Mouse (Mus musculus): ENCODE data around the gene Nfu1. TPM values are rescaled to one million over a fixed set of nuclear protein-coding genes. Genes with fewer than 3 reads are reported as not detected.

The Nfu1 gene
- polyA plus RNA-seq, 1 experiment from 2014 or later, result 75.6 TPM

- H3K9me3 ChIP-seq (ENCODE audit: control insufficient read depth), result no peaks in the 10 kb centered on the region
- no peaks in the 10 kb centered on the region for H3K27me3 ChIP-seq (replicated peaks; ENCODE audit: control insufficient read depth, insufficient read depth, low read length)
- no peak for ATAC-seq
- no peak overlapping the region for H3K27ac ChIP-seq (ENCODE audit: low read depth, low read length)
- H3K4me1 ChIP-seq (replicated peaks; ENCODE audit: control insufficient read depth, insufficient read depth, low read length), result no peaks in the 10 kb centered on the region
- H3K36me3 ChIP-seq (ENCODE audit: control insufficient read depth, insufficient read depth), result peaks cover 73% of the 10 kb centered on the region
- TF ChIP-seq CTCF (IDR thresholded peaks at IDR 0.05; ENCODE audit: low read depth), result no peak
- 94% methylated on average over 10 of the region's 10 CpGs for WGBS
- H3K9ac ChIP-seq (ENCODE audit: low read depth, low read length), result no peak overlapping the region
- H3K4me2 ChIP-seq (replicated peaks; ENCODE audit: low read depth), result no peak overlapping the region
- no peak overlapping the region for H3K4me3 ChIP-seq (ENCODE audit: low read depth, low read length)
Observed at GRCm38 (mm10) chr6:87051886-87052425, 42.9 kb downstream of the Nfu1 start.

DNA sequence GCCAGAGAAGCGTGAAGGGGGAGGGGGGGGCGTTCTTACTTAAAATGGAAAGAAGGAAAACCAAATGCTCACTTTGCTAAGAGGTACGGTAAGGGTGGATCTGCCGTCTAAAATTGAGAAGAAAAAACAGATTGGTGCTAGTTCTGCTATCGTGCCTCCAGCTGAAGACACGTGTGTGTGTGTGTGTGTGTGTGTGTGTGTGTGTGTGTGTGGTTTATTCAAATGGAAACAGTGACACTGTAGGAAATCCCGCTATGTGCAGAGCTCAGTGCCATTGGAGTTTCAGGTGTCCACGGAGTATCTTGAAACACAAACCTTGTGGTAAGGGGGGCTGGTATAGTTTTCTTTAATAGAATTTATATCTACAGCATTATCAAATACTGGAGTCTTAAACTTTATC lies 45.2 kb downstream of the Nfu1 start:
- Histone ChIP-seq H3K9me3 (ENCODE audit: control insufficient read depth) (no peaks in the 10 kb centered on the region), H3K4me3 (ENCODE audit: low read depth, low read length) (no peak overlapping the region), H3K27me3 (replicated peaks; ENCODE audit: control insufficient read depth, insufficient read depth, low read length) (no peaks in the 10 kb centered on the region), H3K36me3 (ENCODE audit: control insufficient read depth, insufficient read depth) (peaks cover 77% of the 10 kb centered on the region), H3K4me1 (replicated peaks; ENCODE audit: control insufficient read depth, insufficient read depth, low read length) (no peaks in the 10 kb centered on the region), H3K4me2 (replicated peaks; ENCODE audit: low read depth) (no peak overlapping the region), H3K27ac (ENCODE audit: low read depth, low read length) (no peak overlapping the region), H3K9ac (ENCODE audit: low read depth, low read length) (no peak overlapping the region)
- 93% methylated on average over 8 of the region's 8 CpGs for whole genome bisulfite sequencing
- no peak for TF ChIP-seq CTCF (IDR thresholded peaks at IDR 0.05; ENCODE audit: low read depth)
- no peak for ATAC-seq

DNA sequence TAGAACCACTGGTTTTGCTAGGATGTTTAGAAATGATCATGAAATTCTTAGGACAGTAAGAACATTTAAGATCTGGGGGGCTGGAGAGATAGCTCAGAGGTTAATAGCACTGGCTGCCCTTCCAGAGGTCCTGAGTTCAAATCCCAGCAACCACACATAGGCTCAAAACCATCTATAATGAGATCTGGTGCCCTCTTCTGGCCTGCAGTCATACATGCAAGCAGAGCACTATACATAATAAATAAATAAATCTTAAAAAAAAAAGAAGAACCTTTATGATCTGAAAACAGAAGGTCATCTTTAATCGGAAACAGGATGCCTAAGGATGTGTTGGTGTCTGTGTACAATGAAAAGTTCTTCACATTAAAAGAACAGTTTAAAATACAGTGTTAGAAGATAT lies 50.7 kb downstream of the Nfu1 start:
- TF ChIP-seq CTCF (IDR thresholded peaks at IDR 0.05; ENCODE audit: low read depth), result peak; percentile 45
- 88% methylated on average over 1 of the region's 1 CpGs for WGBS

GRCm38 (mm10) chr6:87063586-87063985 lies 54.5 kb downstream of the Nfu1 start:
- no peak overlapping the region for H3K9ac ChIP-seq (ENCODE audit: low read depth, low read length)
- no peak for ATAC-seq
- no peaks in the 10 kb centered on the region for H3K27me3 ChIP-seq (replicated peaks; ENCODE audit: control insufficient read depth, insufficient read depth, low read length)
- H3K4me1 ChIP-seq (replicated peaks; ENCODE audit: control insufficient read depth, insufficient read depth, low read length), result no peaks in the 10 kb centered on the region
- no peak overlapping the region for H3K4me2 ChIP-seq (replicated peaks; ENCODE audit: low read depth)
- 93% methylated on average over 4 of the region's 4 CpGs for WGBS
- H3K9me3 ChIP-seq (ENCODE audit: control insufficient read depth), result no peaks in the 10 kb centered on the region
- H3K27ac ChIP-seq (ENCODE audit: low read depth, low read length), result no peak overlapping the region
- H3K4me3 ChIP-seq (ENCODE audit: low read depth, low read length), result no peak overlapping the region
- no peak for TF ChIP-seq CTCF (IDR thresholded peaks at IDR 0.05; ENCODE audit: low read depth)
- H3K36me3 ChIP-seq (ENCODE audit: control insufficient read depth, insufficient read depth), result peaks cover 77% of the 10 kb centered on the region

More for the DNA sequence above, 50.7 kb downstream of the Nfu1 start:
- no peaks in the 10 kb centered on the region for H3K27me3 ChIP-seq (replicated peaks; ENCODE audit: control insufficient read depth, insufficient read depth, low read length)
- H3K9me3 ChIP-seq (ENCODE audit: control insufficient read depth), result no peaks in the 10 kb centered on the region
- H3K36me3 ChIP-seq (ENCODE audit: control insufficient read depth, insufficient read depth), result peaks cover 72% of the 10 kb centered on the region
- no peak for ATAC-seq
- H3K4me3 ChIP-seq (ENCODE audit: low read depth, low read length), result no peak overlapping the region
- no peak overlapping the region for H3K4me2 ChIP-seq (replicated peaks; ENCODE audit: low read depth)
- no peak overlapping the region for H3K9ac ChIP-seq (ENCODE audit: low read depth, low read length)
- no peaks in the 10 kb centered on the region for H3K4me1 ChIP-seq (replicated peaks; ENCODE audit: control insufficient read depth, insufficient read depth, low read length)
- no peak overlapping the region for H3K27ac ChIP-seq (ENCODE audit: low read depth, low read length)

- no peak overlapping the region for H3K27ac ChIP-seq (ENCODE audit: low read depth, low read length)
- H3K4me3 ChIP-seq (ENCODE audit: low read depth, low read length), result no peak overlapping the region
- ATAC-seq, result no peak
- H3K4me1 ChIP-seq (replicated peaks; ENCODE audit: control insufficient read depth, insufficient read depth, low read length), result no peaks in the 10 kb centered on the region
- no peaks in the 10 kb centered on the region for H3K27me3 ChIP-seq (replicated peaks; ENCODE audit: control insufficient read depth, insufficient read depth, low read length)
- no peak for TF ChIP-seq CTCF (IDR thresholded peaks at IDR 0.05; ENCODE audit: low read depth)
- no peaks in the 10 kb centered on the region for H3K9me3 ChIP-seq (ENCODE audit: control insufficient read depth)
- H3K36me3 ChIP-seq (ENCODE audit: control insufficient read depth, insufficient read depth), result peaks cover 76% of the 10 kb centered on the region
- 47% methylated on average over 2 of the region's 2 CpGs for WGBS
- H3K9ac ChIP-seq (ENCODE audit: low read depth, low read length), result no peak overlapping the region
- no peak overlapping the region for H3K4me2 ChIP-seq (replicated peaks; ENCODE audit: low read depth)
Observed at GRCm38 (mm10) chr6:87068209-87068608, 59.2 kb downstream of the Nfu1 start.

DNA sequence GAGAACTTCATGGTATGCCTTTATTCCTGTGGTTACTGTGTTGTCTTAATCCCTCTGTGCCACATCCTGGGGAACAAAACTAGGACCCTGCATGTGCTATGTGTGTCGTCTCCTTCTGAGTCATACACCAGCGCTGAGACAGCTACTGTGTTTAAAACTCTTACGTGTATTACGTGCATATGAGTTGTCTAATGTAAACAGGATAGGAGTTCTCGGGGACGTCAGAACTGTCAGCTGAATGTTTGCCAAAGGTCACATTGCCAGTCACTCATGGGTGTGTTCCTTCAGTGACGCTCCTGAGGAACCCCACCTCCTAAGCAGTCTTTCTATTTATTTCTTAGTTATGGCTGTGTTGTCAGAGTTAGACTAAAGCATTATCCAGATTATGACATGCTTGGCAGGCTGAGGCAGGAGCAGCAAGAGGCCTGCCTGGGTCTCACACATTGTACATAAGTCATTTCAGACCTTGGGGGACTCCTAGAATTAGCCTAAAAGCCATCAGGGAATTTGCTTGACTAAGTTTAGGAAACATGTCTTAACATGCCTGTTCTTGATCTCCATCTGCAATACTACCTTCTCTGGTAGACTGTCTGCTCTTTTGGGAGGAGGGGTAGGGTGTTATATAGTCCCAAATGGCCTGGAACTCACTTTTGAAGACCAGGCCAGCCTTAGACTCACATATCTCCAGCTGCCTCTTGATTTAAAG lies 60.3 kb downstream of the Nfu1 start:
- H3K4me3 ChIP-seq (ENCODE audit: low read depth, low read length), result no peak overlapping the region
- no peaks in the 10 kb centered on the region for H3K9me3 ChIP-seq (ENCODE audit: control insufficient read depth)
- H3K4me1 ChIP-seq (replicated peaks; ENCODE audit: control insufficient read depth, insufficient read depth, low read length), result no peaks in the 10 kb centered on the region
- H3K27me3 ChIP-seq (replicated peaks; ENCODE audit: control insufficient read depth, insufficient read depth, low read length), result no peaks in the 10 kb centered on the region
- H3K4me2 ChIP-seq (replicated peaks; ENCODE audit: low read depth), result no peak overlapping the region
- WGBS, result 19% methylated on average over 7 of the region's 7 CpGs
- TF ChIP-seq CTCF (IDR thresholded peaks at IDR 0.05; ENCODE audit: low read depth), result no peak
- H3K9ac ChIP-seq (ENCODE audit: low read depth, low read length), result peak overlapping the region; percentile 22; the same call in 1 of the 2 replicates
- ATAC-seq, result peak; percentile 81
- peak overlapping the region; percentile 55 for H3K27ac ChIP-seq (ENCODE audit: low read depth, low read length)
- H3K36me3 ChIP-seq (ENCODE audit: control insufficient read depth, insufficient read depth), result peaks cover 72% of the 10 kb centered on the region
